Mouse (Mus musculus): ENCODE results near the gene Lmtk3. TPM values are rescaled to one million over a fixed set of nuclear protein-coding genes. Genes with fewer than 3 reads are reported as not detected.
A peak's percentile ranks its signal among the peaks of the same experiment; 100 is the strongest.

Lmtk3 gene
- polyA plus RNA-seq, 1 experiment from 2014 or later, result 21.3 TPM

GRCm38 (mm10) chr7:45848447-45849027 lies 65.0 kb downstream of the Lmtk3 start:
- Histone ChIP-seq H3K36me3 (ENCODE audit: control insufficient read depth, insufficient read depth, low read length) (no peaks in the 10 kb centered on the region; the same call in 1 of the 2 replicates), H3K27ac (ENCODE audit: low read depth, low read length) (no peak overlapping the region), H3K27me3 (replicated peaks; ENCODE audit: control insufficient read depth, insufficient read depth, low read length) (no peaks in the 10 kb centered on the region; the same call in 1 of the 2 replicates), H3K4me1 (ENCODE audit: control insufficient read depth, insufficient read depth, low read depth, low read length) (no peaks in the 10 kb centered on the region), H3K9me3 (ENCODE audit: control insufficient read depth, low read length) (no peaks in the 10 kb centered on the region), H3K4me2 (ENCODE audit: low read length) (no peak overlapping the region), H3K4me3 (ENCODE audit: low read length) (no peak overlapping the region), H3K9ac (ENCODE audit: low read depth, low read length) (peak overlapping the region; percentile 17; the same call in 1 of the 2 replicates)
- WGBS, result 13% methylated on average over 6 of the region's 6 CpGs
- no peak for ATAC-seq

DNA sequence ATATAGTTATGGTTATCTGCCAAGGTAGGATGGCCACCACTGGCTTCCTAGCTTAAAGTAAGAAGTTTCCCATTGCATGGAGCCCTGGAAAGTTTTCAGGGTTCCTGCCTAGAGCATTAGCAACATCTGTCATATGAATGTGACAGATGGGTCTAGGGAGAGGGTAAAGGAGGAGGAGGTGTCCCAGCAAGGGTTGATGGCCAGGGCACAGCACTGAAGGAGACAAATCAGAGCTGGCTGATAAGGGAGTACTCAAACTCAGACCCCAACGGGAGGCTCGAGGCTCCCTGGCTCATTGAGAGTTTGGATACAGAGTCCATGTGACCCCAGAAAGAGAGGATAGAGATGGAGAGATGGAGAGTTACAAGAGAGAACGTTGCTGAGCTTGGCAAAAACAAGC lies 67.1 kb downstream of the Lmtk3 start:
- Histone ChIP-seq H3K4me2 (ENCODE audit: low read length) (no peak overlapping the region), H3K4me1 (ENCODE audit: control insufficient read depth, insufficient read depth, low read depth, low read length) (no peaks in the 10 kb centered on the region), H3K36me3 (ENCODE audit: control insufficient read depth, insufficient read depth, low read length) (no peaks in the 10 kb centered on the region; the same call in 1 of the 2 replicates), H3K9ac (ENCODE audit: low read depth, low read length) (no peak overlapping the region), H3K4me3 (ENCODE audit: low read length) (no peak overlapping the region), H3K27me3 (replicated peaks; ENCODE audit: control insufficient read depth, insufficient read depth, low read length) (no peaks in the 10 kb centered on the region; the same call in 1 of the 2 replicates), H3K9me3 (ENCODE audit: control insufficient read depth, low read length) (no peaks in the 10 kb centered on the region), H3K27ac (ENCODE audit: low read depth, low read length) (no peak overlapping the region)
- ATAC-seq, result no peak
- 70% methylated on average over 3 of the region's 3 CpGs for WGBS

- no peak overlapping the region for H3K4me2 ChIP-seq (ENCODE audit: low read length)
- peaks cover 9% of the 10 kb centered on the region for H3K27me3 ChIP-seq (replicated peaks; ENCODE audit: control insufficient read depth, insufficient read depth, low read length)
- H3K36me3 ChIP-seq (ENCODE audit: control insufficient read depth, insufficient read depth, low read length), result no peaks in the 10 kb centered on the region; the same call in 1 of the 2 replicates
- H3K4me1 ChIP-seq (ENCODE audit: control insufficient read depth, insufficient read depth, low read depth, low read length), result peaks cover 8% of the 10 kb centered on the region
- WGBS, result 84% methylated on average over 12 of the region's 12 CpGs
- H3K9ac ChIP-seq (ENCODE audit: low read depth, low read length), result no peak overlapping the region
- ATAC-seq, result no peak
- no peaks in the 10 kb centered on the region for H3K9me3 ChIP-seq (ENCODE audit: control insufficient read depth, low read length)
- H3K4me3 ChIP-seq (ENCODE audit: low read length), result no peak overlapping the region
- no peak overlapping the region for H3K27ac ChIP-seq (ENCODE audit: low read depth, low read length)
Observed at GRCm38 (mm10) chr7:45853089-45853488, 69.6 kb downstream of the Lmtk3 start.

Other genes with a start within 250 kb of the Lmtk3 start
- gene Hsd17b14, start 228.8 kb upstream of the Lmtk3 start, polyA plus RNA-seq (2015; fragmentation: Nextera tagmentation; extraction: Ambion mirVana), result 0.43 and 0.80 TPM in 2 replicates
- 22.7 and 27.0 TPM in 2 replicates for gene Bcat2, start 213.6 kb upstream of the Lmtk3 start, polyA plus RNA-seq (2015; fragmentation: Nextera tagmentation; extraction: Ambion mirVana)
- gene Fgf21, start 168.2 kb upstream of the Lmtk3 start, polyA plus RNA-seq (2015; fragmentation: Nextera tagmentation; extraction: Ambion mirVana), result not detected in 2 replicates
- gene Fut1, start 166.4 kb upstream of the Lmtk3 start, polyA plus RNA-seq (2015; fragmentation: Nextera tagmentation; extraction: Ambion mirVana), result not detected in 2 replicates
- gene Izumo1, start 161.9 kb upstream of the Lmtk3 start, polyA plus RNA-seq (2015; fragmentation: Nextera tagmentation; extraction: Ambion mirVana), result not detected in 2 replicates
- gene Rasip1, start 156.2 kb upstream of the Lmtk3 start, polyA plus RNA-seq (2015; fragmentation: Nextera tagmentation; extraction: Ambion mirVana), result 16.7 and 17.5 TPM in 2 replicates
- 2.9 and 5.2 TPM in 2 replicates for gene Mamstr, start 143.8 kb upstream of the Lmtk3 start, polyA plus RNA-seq (2015; fragmentation: Nextera tagmentation; extraction: Ambion mirVana)
- 0.09 and 0.19 TPM in 2 replicates for gene Fut2, start 117.3 kb upstream of the Lmtk3 start, polyA plus RNA-seq (2015; fragmentation: Nextera tagmentation; extraction: Ambion mirVana)
- gene Ntn5, start 99.7 kb upstream of the Lmtk3 start, polyA plus RNA-seq (2015; fragmentation: Nextera tagmentation; extraction: Ambion mirVana), result 0.84 and 0.94 TPM in 2 replicates
- 0.43 and 0.45 TPM in 2 replicates for gene Sec1, start 89.3 kb upstream of the Lmtk3 start, polyA plus RNA-seq (2015; fragmentation: Nextera tagmentation; extraction: Ambion mirVana)
- gene Car11, start 83.9 kb upstream of the Lmtk3 start, polyA plus RNA-seq (2015; fragmentation: Nextera tagmentation; extraction: Ambion mirVana), result 63.8 and 68.2 TPM in 2 replicates
- 3.2 and 3.3 TPM in 2 replicates for gene Dbp, start 78.7 kb upstream of the Lmtk3 start, polyA plus RNA-seq (2015; fragmentation: Nextera tagmentation; extraction: Ambion mirVana)
- gene Rpl18, start 68.3 kb upstream of the Lmtk3 start, polyA plus RNA-seq (2015; fragmentation: Nextera tagmentation; extraction: Ambion mirVana), result 508 and 537 TPM in 2 replicates
- 23.9 and 28.3 TPM in 2 replicates for gene Sphk2, start 65.7 kb upstream of the Lmtk3 start, polyA plus RNA-seq (2015; fragmentation: Nextera tagmentation; extraction: Ambion mirVana)
- 0.37 and 0.44 TPM in 2 replicates for gene Fam83e, start 62.5 kb upstream of the Lmtk3 start, polyA plus RNA-seq (2015; fragmentation: Nextera tagmentation; extraction: Ambion mirVana)
- not detected in 2 replicates for gene Spaca4, start 57.9 kb upstream of the Lmtk3 start, polyA plus RNA-seq (2015; fragmentation: Nextera tagmentation; extraction: Ambion mirVana)
- 5.1 and 6.6 TPM in 2 replicates for gene Sult2b1, start 931 bp downstream of the Lmtk3 start, polyA plus RNA-seq (2015; fragmentation: Nextera tagmentation; extraction: Ambion mirVana)
- 243 TPM in 2 replicates for gene Cyth2, start 30.8 kb downstream of the Lmtk3 start, polyA plus RNA-seq (2015; fragmentation: Nextera tagmentation; extraction: Ambion mirVana)
- 1.2 TPM in 2 replicates for gene Kcnj14, start 41.0 kb downstream of the Lmtk3 start, polyA plus RNA-seq (2015; fragmentation: Nextera tagmentation; extraction: Ambion mirVana)
- 44.0 and 46.7 TPM in 2 replicates for gene Grwd1, start 47.2 kb downstream of the Lmtk3 start, polyA plus RNA-seq (2015; fragmentation: Nextera tagmentation; extraction: Ambion mirVana)
- 54.5 and 55.7 TPM in 2 replicates for gene Kdelr1, start 89.0 kb downstream of the Lmtk3 start, polyA plus RNA-seq (2015; fragmentation: Nextera tagmentation; extraction: Ambion mirVana)
- gene Grin2d, start 94.6 kb downstream of the Lmtk3 start, polyA plus RNA-seq (2015; fragmentation: Nextera tagmentation; extraction: Ambion mirVana), result 3.3 and 3.4 TPM in 2 replicates
- 0.22 TPM in 1 of 2 replicates, not detected in the other for gene Syngr4, start 113.0 kb downstream of the Lmtk3 start, polyA plus RNA-seq (2015; fragmentation: Nextera tagmentation; extraction: Ambion mirVana)
- gene Tmem143, start 113.2 kb downstream of the Lmtk3 start, polyA plus RNA-seq (2015; fragmentation: Nextera tagmentation; extraction: Ambion mirVana), result 6.5 and 8.2 TPM in 2 replicates
- gene Emp3, start 137.7 kb downstream of the Lmtk3 start, polyA plus RNA-seq (2015; fragmentation: Nextera tagmentation; extraction: Ambion mirVana), result 33.2 and 39.9 TPM in 2 replicates
- gene Ccdc114, start 140.3 kb downstream of the Lmtk3 start, polyA plus RNA-seq (2015; fragmentation: Nextera tagmentation; extraction: Ambion mirVana), result 6.6 and 8.7 TPM in 2 replicates
- gene Abcc6, start 246.6 kb downstream of the Lmtk3 start, polyA plus RNA-seq (2015; fragmentation: Nextera tagmentation; extraction: Ambion mirVana), result 0.53 and 1.0 TPM in 2 replicates
- 47.3 TPM in 2 replicates for gene Nomo1, start 250.0 kb downstream of the Lmtk3 start, polyA plus RNA-seq (2015; fragmentation: Nextera tagmentation; extraction: Ambion mirVana)